Mouse (Mus musculus): ENCODE data around the gene Gm38394. TPM values are rescaled to one million over a fixed set of nuclear protein-coding genes. Genes with fewer than 3 reads are reported as not detected.
A peak's percentile ranks its signal among the peaks of the same experiment; 100 is the strongest.

The Gm38394 gene
- polyA plus RNA-seq, 1 experiment: 1.2 TPM

DNA sequence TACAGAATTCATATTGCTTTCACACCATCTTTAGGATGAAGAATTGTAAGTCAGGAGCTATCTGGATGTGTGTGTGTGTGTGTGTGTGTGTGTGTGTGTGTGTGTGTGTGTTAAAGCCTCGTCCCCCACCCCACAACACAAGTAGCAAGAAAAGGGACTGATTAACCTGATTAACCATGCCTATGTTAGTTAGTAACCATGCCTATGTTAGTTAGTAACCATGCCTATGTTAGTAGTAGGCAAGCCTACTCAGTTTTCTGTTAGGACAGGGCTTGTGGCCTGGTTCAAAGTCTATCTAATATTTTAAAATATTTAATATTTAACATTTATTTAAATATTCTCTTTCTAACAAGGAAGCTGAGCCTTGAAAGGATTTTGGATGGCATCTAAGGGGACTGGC lies 49.7 kb downstream of the Gm38394 start:
- Histone ChIP-seq H3K4me1 (ENCODE audit: control insufficient read depth, insufficient read depth, low read length) (peaks cover 2% of the 10 kb centered on the region; the same call in 1 of the 2 replicates), H3K27me3 (ENCODE audit: control insufficient read depth, insufficient read depth, low read length) (no peaks in the 10 kb centered on the region), H3K27ac (ENCODE audit: control insufficient read depth, insufficient read depth, low read depth, low read length) (no peak overlapping the region), H3K36me3 (ENCODE audit: control insufficient read depth, insufficient read depth, low read length) (0 out of 2 replicates have a peak, but pooled peaks cover 1% of the 10 kb centered on the region), H3K4me3 (ENCODE audit: control insufficient read depth, low read depth, low read length) (no peak overlapping the region)
- no peak for TF ChIP-seq CTCF (IDR thresholded peaks at IDR 0.05; ENCODE audit: control insufficient read depth, insufficient read depth, insufficient replicate concordance, low read depth, low read length)
- no peak for TF ChIP-seq POLR2A (IDR thresholded peaks at IDR 0.05; ENCODE audit: control insufficient read depth, low read depth, low read length)

DNA sequence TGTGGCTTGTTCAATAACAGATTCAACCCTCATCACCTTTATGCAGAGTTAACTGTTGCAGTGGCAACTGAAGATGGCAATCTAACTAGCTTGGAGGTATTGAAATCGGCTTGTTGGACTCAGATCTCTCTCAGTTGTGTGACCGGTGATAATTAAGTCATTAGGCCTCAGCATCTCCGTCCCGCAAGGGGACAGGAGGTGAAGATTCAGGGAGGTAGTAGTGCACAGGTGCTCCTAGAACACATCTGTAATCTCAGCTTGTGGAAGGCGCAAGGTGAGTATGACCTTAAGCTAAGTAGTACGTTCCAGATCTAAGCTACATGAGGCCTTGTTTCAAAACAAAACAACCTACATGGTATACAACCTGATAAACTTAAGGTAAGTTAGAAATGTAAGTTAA lies 50.5 kb downstream of the Gm38394 start:
- Histone ChIP-seq H3K27ac (ENCODE audit: control insufficient read depth, insufficient read depth, low read depth, low read length) (peak overlapping the region; percentile 50), H3K4me1 (ENCODE audit: control insufficient read depth, insufficient read depth, low read length) (peaks cover 2% of the 10 kb centered on the region; the same call in 1 of the 2 replicates), H3K27me3 (ENCODE audit: control insufficient read depth, insufficient read depth, low read length) (no peaks in the 10 kb centered on the region), H3K4me3 (ENCODE audit: control insufficient read depth, low read depth, low read length) (peak overlapping the region; percentile 96), H3K36me3 (ENCODE audit: control insufficient read depth, insufficient read depth, low read length) (peaks cover 3% of the 10 kb centered on the region)
- TF ChIP-seq CTCF (IDR thresholded peaks at IDR 0.05; ENCODE audit: control insufficient read depth, insufficient read depth, insufficient replicate concordance, low read depth, low read length) (no peak), POLR2A (IDR thresholded peaks at IDR 0.05; ENCODE audit: control insufficient read depth, low read depth, low read length) (no peak)

DNA sequence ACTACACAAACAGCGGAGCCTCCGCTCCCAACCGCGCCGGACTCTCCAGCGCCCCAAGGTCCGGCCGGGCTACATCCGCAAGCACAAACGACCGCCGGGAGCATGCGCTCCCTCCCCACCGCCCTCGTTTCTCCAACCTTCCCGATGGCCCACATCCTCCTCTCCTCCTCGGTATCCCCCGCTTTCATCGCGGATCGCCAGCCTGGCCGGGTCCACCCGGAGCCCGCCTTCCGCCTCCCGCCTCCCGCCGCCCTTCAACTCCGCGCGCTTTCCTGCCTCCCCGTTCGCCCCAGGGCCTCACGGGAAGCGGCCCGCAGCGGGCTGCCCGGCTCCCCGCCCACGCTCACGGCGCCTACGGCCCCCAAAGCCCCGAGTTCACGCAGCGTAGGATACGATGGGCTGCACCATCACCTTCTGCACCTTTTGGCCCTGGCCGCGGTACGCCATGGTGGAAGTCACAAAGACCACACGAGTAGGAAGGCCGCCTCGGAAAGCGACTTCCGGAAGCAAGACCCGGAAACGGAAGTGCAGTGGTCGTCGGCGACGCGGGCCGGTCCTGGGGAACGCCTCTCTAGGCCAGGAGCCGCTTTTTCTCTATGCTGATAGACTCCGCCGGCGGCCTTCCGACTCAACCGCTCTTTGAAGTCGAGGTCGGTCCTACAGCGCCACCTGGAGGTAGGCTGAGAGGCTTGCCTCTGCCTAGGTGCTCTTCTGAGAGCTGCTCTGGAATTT lies 51.2 kb downstream of the Gm38394 start, which contains the start of gene Snrpe:
Snrpe (minus strand) TSS at position 521 of the 732 bp plus-strand sequence.
- H3K4me1 ChIP-seq (ENCODE audit: control insufficient read depth, insufficient read depth, low read length): peaks cover 2% of the 10 kb centered on the region; the same call in 1 of the 2 replicates
- TF ChIP-seq POLR2A (IDR thresholded peaks at IDR 0.05; ENCODE audit: control insufficient read depth, low read depth, low read length): peak; percentile 86
- peak; percentile 99 for TF ChIP-seq CTCF (IDR thresholded peaks at IDR 0.05; ENCODE audit: control insufficient read depth, insufficient read depth, insufficient replicate concordance, low read depth, low read length)
- H3K27me3 ChIP-seq (ENCODE audit: control insufficient read depth, insufficient read depth, low read length): no peaks in the 10 kb centered on the region
- peak within 1 kb of the TSS; percentile 96 for H3K4me3 ChIP-seq (ENCODE audit: control insufficient read depth, low read depth, low read length)
- H3K27ac ChIP-seq (ENCODE audit: control insufficient read depth, insufficient read depth, low read depth, low read length): peak within 1 kb of the TSS; percentile 95
- H3K36me3 ChIP-seq (ENCODE audit: control insufficient read depth, insufficient read depth, low read length): peaks cover 3% of the 10 kb centered on the region

- Histone ChIP-seq H3K36me3 (ENCODE audit: control insufficient read depth, insufficient read depth, low read length) (peaks cover 4% of the 10 kb centered on the region), H3K4me3 (ENCODE audit: control insufficient read depth, low read depth, low read length) (no peak overlapping the region)
- TF ChIP-seq POLR2A (IDR thresholded peaks at IDR 0.05; ENCODE audit: control insufficient read depth, low read depth, low read length) (no peak), CTCF (IDR thresholded peaks at IDR 0.05; ENCODE audit: control insufficient read depth, insufficient read depth, insufficient replicate concordance, low read depth, low read length) (no peak)
These were observed 57.9 kb downstream of the Gm38394 start for GRCm38 (mm10) chr1:133603174-133603573.

DNA sequence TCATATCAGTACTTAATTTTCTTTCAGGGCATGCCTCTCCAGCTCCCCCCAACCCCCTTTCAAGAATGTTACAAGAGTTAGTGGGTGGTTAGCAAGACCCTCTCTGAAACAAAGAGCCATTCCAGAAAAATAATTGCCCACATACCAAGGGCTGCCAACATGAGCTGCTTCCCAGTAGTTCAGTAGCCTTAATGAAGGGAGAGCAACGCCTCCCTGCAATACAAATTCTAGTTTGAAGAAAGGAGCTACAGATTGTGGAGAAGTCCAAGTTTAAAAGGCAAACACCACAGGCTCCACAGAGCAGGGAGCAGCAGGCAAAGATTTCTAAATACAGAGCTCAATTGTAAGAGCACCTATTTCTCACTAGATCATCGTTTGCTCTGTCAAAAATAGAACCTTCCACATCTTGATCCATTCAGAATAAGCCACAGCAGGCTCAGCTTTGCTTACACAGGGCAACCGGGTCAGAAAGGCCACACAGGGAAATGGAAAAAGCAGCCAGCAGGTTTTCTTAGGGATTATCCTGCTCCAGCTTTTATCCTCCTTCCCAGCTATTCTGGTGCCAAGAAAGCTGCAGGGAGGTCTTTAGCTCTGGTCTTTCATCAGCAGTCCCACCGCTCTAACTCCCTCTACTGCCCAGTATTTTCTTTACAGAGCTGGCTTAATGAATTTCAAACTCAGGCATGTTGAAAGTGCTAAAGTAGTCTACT lies 64.7 kb downstream of the Gm38394 start:
- Histone ChIP-seq H3K27me3 (ENCODE audit: control insufficient read depth, insufficient read depth, low read length) (no peaks in the 10 kb centered on the region), H3K4me1 (ENCODE audit: control insufficient read depth, insufficient read depth, low read length) (no peaks in the 10 kb centered on the region), H3K4me3 (ENCODE audit: control insufficient read depth, low read depth, low read length) (no peak overlapping the region), H3K27ac (ENCODE audit: control insufficient read depth, insufficient read depth, low read depth, low read length) (no peak overlapping the region), H3K36me3 (ENCODE audit: control insufficient read depth, insufficient read depth, low read length) (no peaks in the 10 kb centered on the region)
- TF ChIP-seq POLR2A (IDR thresholded peaks at IDR 0.05; ENCODE audit: control insufficient read depth, low read depth, low read length) (no peak), CTCF (IDR thresholded peaks at IDR 0.05; ENCODE audit: control insufficient read depth, insufficient read depth, insufficient replicate concordance, low read depth, low read length) (no peak)

More at GRCm38 (mm10) chr1:133603174-133603573, 57.9 kb downstream of the Gm38394 start:
- Histone ChIP-seq H3K4me1 (ENCODE audit: control insufficient read depth, insufficient read depth, low read length) (no peaks in the 10 kb centered on the region), H3K27me3 (ENCODE audit: control insufficient read depth, insufficient read depth, low read length) (no peaks in the 10 kb centered on the region), H3K27ac (ENCODE audit: control insufficient read depth, insufficient read depth, low read depth, low read length) (no peak overlapping the region)

DNA sequence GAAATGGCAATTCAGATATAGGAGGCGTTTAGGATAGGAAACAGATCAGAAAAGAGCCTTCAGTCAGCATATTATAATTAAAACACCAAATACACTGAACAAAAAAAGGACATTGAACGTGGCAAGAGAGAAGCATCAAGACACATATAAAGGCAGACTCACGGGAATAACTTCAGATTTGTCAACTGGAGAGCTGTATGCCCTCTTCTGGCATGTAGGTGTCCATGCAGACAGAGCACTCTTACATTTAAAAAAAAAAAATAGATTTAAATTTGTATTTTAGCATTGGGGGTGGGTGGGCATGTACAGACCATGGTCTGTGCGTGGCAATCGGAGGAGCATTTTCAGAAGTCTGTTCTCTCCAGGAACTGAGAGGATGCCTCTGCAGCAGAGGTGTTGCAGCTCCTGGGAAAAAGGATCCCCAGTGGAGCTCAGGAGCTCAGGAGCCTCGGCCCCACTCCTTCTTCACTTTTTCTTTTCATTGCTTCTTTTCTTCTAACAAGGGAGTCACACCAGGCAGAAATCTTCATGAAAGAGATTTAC lies 75.1 kb downstream of the Gm38394 start:
- no peaks in the 10 kb centered on the region for H3K4me1 ChIP-seq (ENCODE audit: control insufficient read depth, insufficient read depth, low read length)
- H3K27ac ChIP-seq (ENCODE audit: control insufficient read depth, insufficient read depth, low read depth, low read length): no peak overlapping the region
- no peak overlapping the region for H3K4me3 ChIP-seq (ENCODE audit: control insufficient read depth, low read depth, low read length)
- H3K27me3 ChIP-seq (ENCODE audit: control insufficient read depth, insufficient read depth, low read length): no peaks in the 10 kb centered on the region
- TF ChIP-seq POLR2A (IDR thresholded peaks at IDR 0.05; ENCODE audit: control insufficient read depth, low read depth, low read length) (no peak), CTCF (IDR thresholded peaks at IDR 0.05; ENCODE audit: control insufficient read depth, insufficient read depth, insufficient replicate concordance, low read depth, low read length) (no peak)
- H3K36me3 ChIP-seq (ENCODE audit: control insufficient read depth, insufficient read depth, low read length): no peaks in the 10 kb centered on the region

DNA sequence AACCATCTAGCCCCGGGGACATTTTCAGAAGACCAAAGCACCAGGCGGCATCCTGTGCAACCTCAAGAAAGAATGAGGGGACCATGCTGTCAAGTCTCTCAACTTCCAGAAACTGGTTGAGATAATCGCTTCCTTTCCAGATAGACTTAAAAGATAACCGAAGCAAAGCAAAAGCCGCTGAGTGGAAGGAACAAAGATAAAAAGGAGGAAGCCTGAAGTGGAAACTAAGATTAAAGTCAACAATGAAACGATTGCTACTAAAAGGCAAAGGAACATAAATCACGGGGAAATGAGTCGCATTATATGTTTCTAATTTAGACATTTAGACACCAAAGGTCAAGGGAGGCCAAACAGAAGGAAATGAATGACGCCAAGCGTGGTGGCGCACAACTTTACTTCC lies 89.8 kb downstream of the Gm38394 start:
- no peak overlapping the region for H3K27ac ChIP-seq (ENCODE audit: control insufficient read depth, insufficient read depth, low read depth, low read length)
- H3K27me3 ChIP-seq (ENCODE audit: control insufficient read depth, insufficient read depth, low read length): no peaks in the 10 kb centered on the region
- H3K36me3 ChIP-seq (ENCODE audit: control insufficient read depth, insufficient read depth, low read length): no peaks in the 10 kb centered on the region
- TF ChIP-seq CTCF (IDR thresholded peaks at IDR 0.05; ENCODE audit: control insufficient read depth, insufficient read depth, insufficient replicate concordance, low read depth, low read length): no peak
- TF ChIP-seq POLR2A (IDR thresholded peaks at IDR 0.05; ENCODE audit: control insufficient read depth, low read depth, low read length): no peak
- no peak overlapping the region for H3K4me3 ChIP-seq (ENCODE audit: control insufficient read depth, low read depth, low read length)
- no peaks in the 10 kb centered on the region for H3K4me1 ChIP-seq (ENCODE audit: control insufficient read depth, insufficient read depth, low read length)

Other genes starting within 250 kb of the Gm38394 start
- gene Sox13, start 236.9 kb downstream of the Gm38394 start, polyA plus RNA-seq (2012; rRNA removed): 5.7 and 5.9 TPM in 2 replicates
- 34.5 and 45.3 TPM in 2 replicates for gene Snrpe, start 51.0 kb downstream of the Gm38394 start, polyA plus RNA-seq (2012; rRNA removed)
- gene Zbed6, start 433 bp downstream of the Gm38394 start, polyA plus RNA-seq (2012; rRNA removed): 1.3 and 2.0 TPM in 2 replicates
- gene Lax1, start 28.8 kb upstream of the Gm38394 start, polyA plus RNA-seq (2012; rRNA removed): 0.41 and 0.62 TPM in 2 replicates
- 21.8 and 22.8 TPM in 2 replicates for gene Atp2b4, start 139.7 kb upstream of the Gm38394 start, polyA plus RNA-seq (2012; rRNA removed)
- gene Optc, start 246.7 kb upstream of the Gm38394 start, polyA plus RNA-seq (2012; rRNA removed): 0.86 and 1.5 TPM in 2 replicates